ENCODE assay signal across 9 mouse cellular contexts in the genomic region with DNA sequence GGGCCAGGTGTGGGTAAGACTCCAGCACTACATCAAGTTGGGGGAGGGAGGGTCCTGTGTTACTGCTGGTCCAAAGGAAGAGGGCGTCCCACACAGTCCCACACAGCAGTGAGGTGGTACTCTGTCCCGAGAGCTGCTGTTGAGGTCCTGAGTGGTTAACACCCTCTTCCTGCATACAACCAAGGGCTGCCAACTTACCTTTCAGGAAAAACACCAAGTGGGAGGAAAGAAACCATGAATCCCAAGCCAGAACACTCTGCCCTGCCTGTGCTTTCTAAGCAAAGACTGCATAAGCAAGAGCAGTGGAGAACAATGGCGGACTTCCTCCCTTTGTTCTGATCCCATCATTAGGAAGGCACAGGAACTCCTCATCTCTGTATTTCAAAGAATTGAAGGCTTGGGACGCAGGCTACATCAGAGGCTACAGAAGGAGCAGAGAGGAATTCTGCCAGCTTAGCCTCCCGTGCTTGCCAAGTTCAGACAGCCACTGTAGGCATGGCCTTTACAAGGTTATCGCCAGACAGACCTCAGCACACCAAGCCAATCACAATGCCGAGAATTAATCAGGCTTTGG.
A peak's percentile ranks its signal among the peaks of the same experiment; 100 is the strongest.
DNase-seq lines count a peak whose midpoint lies in the region; ATAC-seq and TF ChIP-seq lines count a peak whose summit lies in the region.
"Had no signal": no experiment of that assay in that cellular context is flagged by ENCODE, and none has a peak within 500 bp of the region (broad histone marks: within the 10 kb centered on the region; RNA-seq: fewer than 3 reads in every experiment).

No protein-coding gene starts in this region.

- TF ChIP-seq CTCF in gastrocnemius, adult 2 months (IDR thresholded peaks at IDR 0.05) = no peak

- H3K4me2 ChIP-seq in embryonic facial prominence, embryonic 13.5 days = no peak overlapping the region
- no peak overlapping the region; the same call in 1 of the 2 replicates for H3K4me2 ChIP-seq in hindbrain, embryonic 13.5 days

- H3K9ac ChIP-seq in embryonic facial prominence, embryonic 13.5 days = no peak overlapping the region
- H3K9ac ChIP-seq in hindbrain, embryonic 13.5 days = no peak overlapping the region

- H3K4me3 ChIP-seq in gastrocnemius, adult 2 months = no peak overlapping the region
- no peak overlapping the region for H3K4me3 ChIP-seq in embryonic facial prominence, embryonic 13.5 days
- H3K4me3 ChIP-seq in hindbrain, embryonic 13.5 days = no peak overlapping the region

- H3K27ac ChIP-seq in gastrocnemius, adult 2 months = peak overlapping the region; percentile 53; the same call in 1 of the 2 replicates
- peak overlapping the region; percentile 35 for H3K27ac ChIP-seq in embryonic facial prominence, embryonic 13.5 days
- peak overlapping the region; percentile 63 for H3K27ac ChIP-seq in hindbrain, embryonic 13.5 days
- H3K27ac ChIP-seq: macrophage had no signal

- H3K36me3 ChIP-seq in embryonic facial prominence, embryonic 13.5 days = peaks cover 38% of the 10 kb centered on the region; the same call in 1 of the 2 replicates
- H3K36me3 ChIP-seq in hindbrain, embryonic 13.5 days = peaks cover 8% of the 10 kb centered on the region

- H3K4me1 ChIP-seq in embryonic facial prominence, embryonic 13.5 days = peaks cover 9% of the 10 kb centered on the region; the same call in 1 of the 2 replicates
- peaks cover 20% of the 10 kb centered on the region for H3K4me1 ChIP-seq in hindbrain, embryonic 13.5 days (replicated peaks)

- WGBS in embryonic facial prominence, embryonic 13.5 days = 77% methylated on average over 7 of the region's 7 CpGs
- 57% methylated on average over 7 of the region's 7 CpGs for WGBS in hindbrain, embryonic 13.5 days

- no peak for ATAC-seq in embryonic facial prominence, embryonic 13.5 days (ENCODE audit: insufficient number of reproducible peaks, insufficient read depth, low FRiP score, low TSS enrichment, low read depth)
- no peak for ATAC-seq in hindbrain, embryonic 13.5 days (ENCODE audit: low FRiP score)
- ATAC-seq in erythroid progenitor cell, adult 5-6 weeks (replicated peaks; ENCODE audit: low FRiP score, poor library complexity, severe bottlenecking) = no peak

- DNase-seq in gastrocnemius, adult 2 months = no peak
- no peak for DNase-seq in gastrocnemius, postnatal 14 days
- peak; percentile 70 for DNase-seq in lung, postnatal 25 days (ENCODE audit: low spot score)
- DNase-seq in thymus, postnatal 36 days = no peak
- DNase-seq in embryo, embryonic 10 days (ENCODE audit: low spot score) = no peak

- intact Hi-C loops in gastrocnemius, adult 2 months (cut with DNase I) = no loop called here
- intact Hi-C loops in gastrocnemius, postnatal 14 days (cut with DNase I; ENCODE audit: low total_unique reads) = loop anchor here (1.0 kb wide), 1 partner anchor 14 kb away; no protein-coding TSS in a partner anchor

- H3K27me3 ChIP-seq in embryonic facial prominence, embryonic 13.5 days = no peaks in the 10 kb centered on the region
- no peaks in the 10 kb centered on the region for H3K27me3 ChIP-seq in hindbrain, embryonic 13.5 days

- no peaks in the 10 kb centered on the region for H3K9me3 ChIP-seq in embryonic facial prominence, embryonic 13.5 days
- no peaks in the 10 kb centered on the region for H3K9me3 ChIP-seq in hindbrain, embryonic 13.5 days
